Mouse (Mus musculus) layer of hippocampus, postnatal 25 days (tissue): ENCODE results near the gene Fam172a. TPM values are rescaled to one million over a fixed set of nuclear protein-coding genes. Genes with fewer than 3 reads are reported as not detected.

Experiments
- DNase-seq, 2 experiments: peaks; one replicate each; pipeline ENCODE4 v3.0.0; 2022; ENCODE audit warnings: mixed read lengths in 2 of 2, low spot score in 1 of 2; ENCODE audit errors: extremely low spot score in 1 of 2
- total RNA-seq, 2 experiments: library from RNA; stranded (reverse); gene quantifications; 2 replicates each; pipeline ENCODE4 v1.2.3; 2021

Fam172a gene
- total RNA-seq, 2 experiments from 2014 or later: 34.5 to 37.3 TPM

DNA sequence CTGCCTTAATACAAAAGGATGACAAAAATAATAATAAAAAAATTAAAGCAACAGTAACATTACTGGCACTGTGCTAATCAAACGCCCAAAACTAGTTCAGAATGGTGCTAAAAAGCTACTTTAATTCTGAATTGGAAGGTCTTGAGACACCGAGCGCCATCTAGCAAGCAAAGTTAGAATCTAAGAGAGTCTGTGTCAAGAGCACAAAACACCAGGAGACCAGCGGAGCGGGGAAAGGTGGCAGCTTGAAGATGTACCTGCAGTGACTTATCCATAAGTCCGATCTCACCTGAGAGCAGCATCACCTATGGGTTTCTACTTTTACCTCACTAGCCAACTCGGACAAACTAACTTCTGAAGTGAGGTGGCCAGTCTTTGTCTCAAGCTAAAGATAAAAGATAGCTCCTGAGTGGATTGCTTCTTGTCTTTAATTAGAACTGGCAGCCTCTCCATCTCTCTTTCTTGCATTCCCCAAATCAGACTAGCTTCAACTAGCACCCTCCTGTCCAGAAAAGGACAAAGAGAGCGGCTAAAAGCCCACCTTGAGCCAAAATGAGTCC is 474.1 kb downstream of the Fam172a start:
- DNase-seq: no peak

DNA sequence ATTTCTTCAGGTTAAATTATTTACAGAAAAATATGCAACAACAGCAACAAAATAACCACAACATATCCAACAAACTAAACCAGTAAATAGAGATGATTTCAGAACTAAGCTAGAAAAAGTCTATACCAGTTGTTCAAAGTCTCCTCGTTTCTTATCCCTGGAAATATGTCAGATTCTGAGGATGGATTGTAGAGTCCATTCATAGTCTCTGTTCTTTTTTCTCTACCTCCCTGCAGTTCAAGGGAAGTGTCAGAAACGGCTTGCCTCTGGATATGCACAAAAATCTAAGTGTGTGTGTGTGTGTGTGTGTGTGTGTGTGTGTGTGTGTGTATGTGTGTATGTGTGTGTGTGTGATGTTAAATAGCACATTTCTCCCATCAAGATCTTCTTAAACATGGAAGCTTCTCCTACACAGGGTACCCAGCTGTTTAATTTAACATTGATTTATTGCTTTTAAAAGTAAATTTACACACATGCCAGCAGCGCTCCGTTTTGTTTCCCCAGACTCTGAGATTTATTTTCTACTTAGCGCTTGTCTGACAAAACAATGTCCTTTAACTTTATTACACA is 475.6 kb downstream of the Fam172a start:
- no peak for DNase-seq

GRCm38 (mm10) chr13:78178021-78178420 is 476.2 kb downstream of the Fam172a start:
- DNase-seq: no peak

GRCm38 (mm10) chr13:78178771-78179170 is 476.9 kb downstream of the Fam172a start:
- no peak for DNase-seq

DNA sequence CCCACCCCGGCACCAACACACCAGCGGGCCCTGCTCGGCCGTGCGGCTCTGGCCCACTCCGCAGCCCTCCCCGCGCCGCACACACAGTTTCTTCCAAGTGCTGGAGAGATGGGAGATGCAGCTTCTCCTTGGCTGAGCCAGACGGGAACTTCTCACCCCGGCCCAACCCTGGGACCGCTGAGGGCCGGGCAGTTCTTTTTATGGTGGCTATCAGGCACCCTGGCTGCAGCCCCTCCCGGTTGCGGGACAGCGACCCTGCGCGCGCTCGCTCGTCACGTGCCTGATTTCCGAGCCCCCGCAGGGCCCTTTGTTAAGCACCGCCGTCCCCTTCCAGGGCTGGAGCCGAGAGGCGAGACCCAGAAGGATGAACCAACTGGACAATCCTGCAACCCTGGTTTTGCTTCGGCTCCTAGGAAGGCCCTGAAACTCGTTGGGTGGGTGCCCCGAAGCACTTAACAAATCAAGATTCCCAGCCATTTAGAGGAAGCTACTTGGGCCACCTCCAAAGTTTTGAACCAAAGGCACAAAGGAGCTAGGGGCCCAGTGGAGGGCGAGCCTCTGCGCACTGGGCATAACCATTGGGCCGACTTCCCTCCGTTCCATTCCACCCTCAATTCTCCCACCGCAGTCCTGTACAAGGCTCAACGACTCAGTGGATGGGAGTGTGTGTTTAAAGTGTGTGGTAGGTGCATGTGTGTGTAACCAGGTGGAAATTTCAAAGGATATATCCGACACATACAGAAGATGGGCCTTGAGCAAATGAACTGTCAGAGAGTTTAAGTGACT is 477.7 kb downstream of the Fam172a start:
- peak in 1 of 2 experiments; percentile 35 for DNase-seq

DNA sequence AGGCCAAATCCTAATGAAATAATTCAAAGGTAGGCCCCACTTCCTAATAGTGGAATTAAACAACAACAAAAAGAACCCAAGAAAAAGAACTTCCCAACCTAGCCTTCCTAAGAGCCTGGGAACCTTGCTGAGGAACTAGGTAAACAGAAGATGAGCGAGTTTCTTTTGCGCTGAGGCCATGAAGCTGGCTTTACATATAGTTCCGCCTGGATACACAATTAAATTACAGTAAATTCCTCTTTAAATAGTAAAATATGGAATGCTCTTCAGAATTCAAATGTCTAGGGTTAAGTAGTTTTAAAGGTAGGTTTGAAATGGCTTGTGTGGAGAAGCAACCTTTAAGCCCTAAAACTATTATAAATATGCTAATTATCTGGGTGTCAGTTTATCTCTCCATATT is 478.4 kb downstream of the Fam172a start:
- DNase-seq: no peak

GRCm38 (mm10) chr13:78181071-78181929 is 479.5 kb downstream of the Fam172a start:
- DNase-seq: peak in 1 of 2 experiments; percentile 33

GRCm38 (mm10) chr13:78181930-78182558 is 480.2 kb downstream of the Fam172a start:
- DNase-seq: no peak

DNA sequence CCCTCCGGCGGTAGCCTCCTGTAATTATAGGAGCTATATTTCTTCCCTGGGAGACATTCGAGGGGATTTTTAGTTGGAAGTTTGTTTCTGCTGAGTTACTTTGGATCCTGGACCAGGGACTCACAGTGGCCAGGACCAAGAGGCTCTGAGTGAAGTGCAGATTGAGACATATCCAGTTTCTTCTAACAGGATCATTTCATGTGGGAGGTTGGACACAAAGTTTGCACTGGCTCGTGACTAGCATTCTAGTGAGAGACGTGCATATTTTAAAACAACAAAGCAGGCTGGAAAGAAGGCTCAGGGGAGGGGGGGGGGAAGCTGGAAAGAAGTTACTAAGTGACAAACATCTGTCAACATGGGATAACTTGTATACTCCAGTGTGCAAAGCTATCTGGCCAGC is 481.2 kb downstream of the Fam172a start:
- DNase-seq: no peak

GRCm38 (mm10) chr13:78183986-78184385 is 482.2 kb downstream of the Fam172a start:
- no peak for DNase-seq

- DNase-seq: peak in 1 of 2 experiments; percentile 25
These were observed 483.1 kb downstream of the Fam172a start for GRCm38 (mm10) chr13:78184786-78185466.

DNA sequence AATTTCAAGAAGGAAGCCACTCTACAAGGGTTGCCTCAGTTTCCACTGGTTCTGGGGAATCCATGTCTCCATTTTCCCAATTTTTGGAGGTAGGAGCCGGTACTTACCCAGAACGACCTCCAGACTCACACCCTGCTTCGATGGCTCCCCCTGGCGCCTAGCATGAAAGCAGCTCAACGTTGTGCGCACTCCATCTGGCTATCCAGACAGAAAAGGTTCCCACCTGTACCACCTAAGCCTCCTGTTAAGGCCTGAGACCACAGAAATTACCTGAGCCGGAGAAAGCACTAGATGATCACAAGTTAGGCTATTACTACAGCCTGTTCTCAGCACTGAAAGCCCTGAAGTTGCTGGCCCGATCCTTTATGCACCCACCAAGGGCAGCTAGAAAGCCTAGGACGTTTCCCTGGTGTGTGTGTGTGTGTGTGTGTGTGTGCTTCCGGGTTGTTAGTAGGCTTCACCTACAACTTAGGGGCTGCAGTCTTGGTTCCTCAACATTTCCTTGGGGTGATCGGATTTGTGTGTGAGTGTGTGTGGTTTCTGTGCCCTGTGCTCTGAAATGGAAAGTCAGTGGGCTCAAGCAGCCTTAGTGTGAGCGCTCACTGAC is 484.6 kb downstream of the Fam172a start:
- peak in 1 of 2 experiments; percentile 30 for DNase-seq

GRCm38 (mm10) chr13:78187833-78188232 is 486.0 kb downstream of the Fam172a start:
- no peak for DNase-seq

GRCm38 (mm10) chr13:78189586-78189985 is 487.8 kb downstream of the Fam172a start:
- no peak for DNase-seq

DNA sequence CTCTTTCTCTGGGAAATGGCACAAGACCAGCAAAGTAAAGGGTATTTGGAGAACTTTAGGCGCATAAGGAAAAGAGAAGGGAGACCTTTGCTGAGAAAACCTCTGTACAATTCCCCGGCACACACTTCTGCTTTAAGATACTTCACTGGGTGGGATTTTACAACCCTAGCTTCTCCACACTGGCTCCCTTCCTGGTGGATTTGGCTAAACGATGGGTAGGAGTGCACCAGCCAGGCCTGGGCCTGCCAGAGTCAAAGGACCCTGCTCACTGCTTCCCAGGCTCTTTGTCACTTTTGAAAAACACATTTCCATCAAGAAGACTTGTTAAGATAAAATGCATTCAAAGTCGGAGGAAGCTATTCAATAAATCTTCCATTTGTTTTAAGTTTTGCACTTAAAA is 491.4 kb downstream of the Fam172a start:
- peak in 1 of 2 experiments; percentile 34 for DNase-seq

DNA sequence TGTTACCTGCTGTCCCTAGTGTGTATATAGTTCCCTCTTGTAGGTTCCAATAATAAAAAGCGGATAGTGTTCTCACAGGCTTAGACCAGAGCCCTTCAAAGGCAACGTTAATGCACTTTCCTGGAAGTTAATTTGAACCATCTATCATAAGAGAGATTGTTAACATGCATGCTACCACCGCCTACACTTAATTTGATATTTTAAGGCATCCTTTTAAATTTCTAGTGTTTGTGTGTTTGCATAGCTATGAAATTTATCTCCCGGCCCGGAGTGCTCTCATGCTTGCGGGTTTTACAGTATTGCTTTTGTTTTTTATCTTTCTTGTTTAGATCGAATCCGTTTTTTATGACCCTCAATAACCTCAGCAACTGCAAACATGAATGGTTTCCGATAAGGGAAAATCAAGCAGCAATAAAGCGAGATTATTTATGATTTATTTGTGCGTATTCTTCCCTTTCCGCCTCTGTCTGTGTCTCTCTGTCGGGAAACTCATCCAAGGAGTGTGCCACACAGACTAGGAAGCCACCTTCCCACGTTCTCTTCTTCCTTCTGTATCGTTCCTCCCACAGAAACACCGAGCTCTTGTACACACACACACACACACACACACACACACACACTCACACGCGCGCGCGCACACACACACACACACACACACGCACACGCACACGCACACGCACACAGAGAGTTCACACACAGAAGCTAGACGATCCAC is 492.5 kb downstream of the Fam172a start:
- DNase-seq: no peak

GRCm38 (mm10) chr13:78194850-78195600 is 493.2 kb downstream of the Fam172a start:
- peak; percentile 55 to 61 for DNase-seq

DNA sequence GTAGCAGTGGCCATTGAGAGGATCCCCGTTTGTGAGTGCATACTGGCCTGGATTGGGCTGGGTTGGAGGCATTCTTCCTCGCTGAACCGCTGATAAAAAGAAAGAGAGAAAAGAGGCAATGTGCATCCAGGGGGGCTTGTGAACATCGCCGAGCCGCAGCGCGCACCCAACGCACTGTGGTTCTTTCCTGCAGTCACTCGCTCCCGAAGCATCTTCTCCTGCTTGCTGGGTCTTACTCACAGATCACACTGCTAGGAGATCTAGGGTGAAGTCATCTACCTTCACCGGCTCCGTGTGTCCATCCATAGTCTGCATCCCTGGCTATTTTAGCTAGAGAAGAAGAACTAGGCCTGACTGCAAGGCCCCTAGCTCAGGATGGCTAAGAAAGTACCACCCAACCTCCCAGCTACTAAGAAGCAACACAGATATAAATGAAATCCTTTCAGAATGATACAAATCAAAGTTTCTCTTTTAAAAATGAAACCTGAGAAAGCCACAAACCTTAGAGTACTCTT is 493.8 kb downstream of the Fam172a start:
- DNase-seq: peak in 1 of 2 experiments; percentile 40
